Mouse (Mus musculus) stomach, postnatal 0 days (tissue): ENCODE measurements around the gene Olfr1417. TPM values are rescaled to one million over a fixed set of nuclear protein-coding genes. Genes with fewer than 3 reads are reported as not detected.

Source experiments
- ATAC-seq: fragments of 200-750 bp; cut with Nextera tagmentation; 2 replicates; pipeline ENCODE4 v1.8.0; 2017; ENCODE audit not compliant: low FRiP score, low TSS enrichment
- DNase-seq: peaks from one replicate; pipeline ENCODE4 v3.0.0-alpha.2; 2016; ENCODE audit warnings: low spot score
- H3K27ac ChIP-seq: fragments of 300-500 bp; sonication (generic); replicated peaks from 2 replicates; pipeline ENCODE4 v1.5.1; 2014; ENCODE audit warnings: mild to moderate bottlenecking, control low read depth
- H3K27me3 ChIP-seq: fragments of 300-500 bp; sonication (generic); 2 replicates; pipeline ENCODE4 v1.6.1; 2014; ENCODE audit warnings: low read length; ENCODE audit not compliant: control insufficient read depth, insufficient read depth
- H3K36me3 ChIP-seq: fragments of 300-500 bp; sonication (generic); 2 replicates; pipeline ENCODE4 v1.6.1; 2014; ENCODE audit warnings: low read length, mixed read lengths; ENCODE audit not compliant: control insufficient read depth, insufficient read depth
- H3K4me1 ChIP-seq: fragments of 300-500 bp; sonication (generic); replicated peaks from 2 replicates; pipeline ENCODE4 v1.6.1; 2014; ENCODE audit warnings: antibody characterized with exemption; ENCODE audit not compliant: control insufficient read depth, insufficient read depth
- H3K4me2 ChIP-seq: fragments of 300-500 bp; sonication (generic); replicated peaks from 2 replicates; pipeline ENCODE4 v1.6.1; 2014; ENCODE audit warnings: low read depth, mild to moderate bottlenecking, control low read depth, moderate library complexity
- H3K4me3 ChIP-seq: fragments of 300-500 bp; sonication (generic); 2 replicates; pipeline ENCODE4 v1.5.1; 2014; ENCODE audit warnings: low read depth, low read length, control low read depth
- H3K9ac ChIP-seq: fragments of 300-500 bp; sonication (generic); 2 replicates; pipeline ENCODE4 v1.6.1; 2014; ENCODE audit warnings: mild to moderate bottlenecking, low read length, control low read depth, mixed read lengths
- H3K9me3 ChIP-seq: fragments of 300-500 bp; sonication (generic); 2 replicates; pipeline ENCODE4 v1.6.1; 2016; ENCODE audit warnings: low read length; ENCODE audit not compliant: control insufficient read depth
- CTCF ChIP-seq: IDR thresholded peaks from 2 replicates; pipeline ENCODE4 v1.5.1; 2016; ENCODE audit warnings: antibody characterized with exemption, low read depth, mild to moderate bottlenecking, moderate library complexity
- EP300 ChIP-seq: optimal IDR thresholded peaks from 2 replicates; pipeline ENCODE3; 2016; ENCODE audit warnings: antibody characterized with exemption
- WGBS: fragments of 180-500 bp; shearing (Covaris S2); extraction: QIAGEN DNeasy Blood & Tissue Kit; methylation state at CpG from one replicate; pipeline ENCODE4 v1.1.7; 2014; 5-methylcytosine and 5-hydroxymethylcytosine counted together
- polyA plus RNA-seq: library from polyadenylated mRNA; unstranded; fragments of >200 nt; fragmentation: Nextera tagmentation; extraction: Ambion mirVana; gene quantifications from 2 replicates; pipeline ENCODE4 v1.2.1, GENCODE M21; 2015

Olfr1417 gene
- polyA plus RNA-seq, 1 experiment from 2014 or later, result not detected

DNA sequence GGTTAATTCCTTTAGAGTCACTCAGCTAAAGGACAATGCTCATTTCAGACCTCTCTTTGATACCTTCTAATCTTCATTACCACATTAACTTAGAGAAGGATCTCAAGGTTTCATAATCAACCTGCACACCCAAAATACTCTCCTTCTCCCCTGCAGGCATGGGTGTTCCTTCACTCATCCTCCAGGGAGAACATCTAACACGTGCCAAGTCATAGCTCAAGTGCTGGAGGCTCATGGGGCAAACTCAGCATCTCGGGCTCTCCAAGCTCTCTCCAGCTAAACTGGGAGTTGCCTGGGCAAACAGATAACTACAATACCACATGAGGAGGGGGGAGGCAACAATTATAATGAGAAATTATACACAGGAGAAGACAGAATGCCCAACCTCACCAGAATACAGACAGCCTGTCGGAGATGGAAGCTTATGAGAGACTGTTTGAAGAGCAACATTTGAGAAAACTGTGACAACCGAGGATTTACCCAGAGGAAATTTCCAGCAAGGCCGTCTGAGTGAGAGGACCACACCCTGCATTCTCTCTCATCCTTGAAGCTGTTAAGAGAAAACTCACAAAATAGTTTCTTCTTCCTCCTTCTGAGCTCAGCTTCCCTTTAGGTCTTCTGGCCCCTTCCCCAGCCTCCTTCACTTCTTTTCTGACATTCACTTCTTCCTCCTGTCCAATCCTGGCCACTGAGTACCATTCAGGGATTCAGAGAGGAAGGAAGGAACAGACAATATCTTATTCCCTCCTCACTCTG, 28.8 kb downstream of the Olfr1417 start:
- 52% methylated on average over 5 of the region's 5 CpGs for WGBS

DNA sequence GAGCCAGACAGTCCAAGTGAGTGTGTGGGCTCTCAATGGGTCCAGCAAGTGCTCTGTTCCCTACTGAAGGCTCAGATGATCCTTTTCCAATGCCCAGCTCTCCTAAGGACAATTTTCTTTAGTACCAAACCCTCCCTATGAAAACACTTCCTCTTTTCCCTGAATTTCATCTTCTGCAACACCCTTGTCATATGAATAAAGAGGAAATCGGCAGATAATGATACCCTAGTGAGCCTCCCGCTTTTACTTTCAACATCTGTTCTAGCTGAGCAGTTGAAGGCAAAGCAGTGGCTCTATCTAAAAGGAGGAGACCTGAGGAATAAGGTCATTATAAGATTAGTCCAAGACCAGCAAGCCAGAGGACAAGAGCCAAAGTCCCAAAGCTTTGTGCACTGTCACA, 30.6 kb downstream of the Olfr1417 start:
- no peaks in the 10 kb centered on the region for H3K9me3 ChIP-seq
- H3K27me3 ChIP-seq, result no peaks in the 10 kb centered on the region
- 83% methylated on average over 2 of the region's 2 CpGs for WGBS
- H3K4me2 ChIP-seq, result no peak overlapping the region
- ATAC-seq (no peak), DNase-seq (no peak)
- H3K9ac ChIP-seq, result no peak overlapping the region
- H3K4me1 ChIP-seq, result peaks cover 7% of the 10 kb centered on the region; the same call in 1 of the 2 replicates
- H3K4me3 ChIP-seq, result no peak overlapping the region
- no peaks in the 10 kb centered on the region for H3K36me3 ChIP-seq
- no peak for TF ChIP-seq EP300
- TF ChIP-seq CTCF, result no peak
- H3K27ac ChIP-seq, result no peak overlapping the region

More for the DNA sequence above, 28.8 kb downstream of the Olfr1417 start:
- no peak for DNase-seq
- Histone ChIP-seq H3K4me1 (peaks cover 9% of the 10 kb centered on the region; the same call in 1 of the 2 replicates), H3K9me3 (no peaks in the 10 kb centered on the region), H3K4me3 (no peak overlapping the region), H3K36me3 (no peaks in the 10 kb centered on the region), H3K27me3 (no peaks in the 10 kb centered on the region), H3K4me2 (no peak overlapping the region), H3K9ac (no peak overlapping the region), H3K27ac (no peak overlapping the region)
- no peak for ATAC-seq
- TF ChIP-seq EP300 (no peak), CTCF (no peak)

DNA sequence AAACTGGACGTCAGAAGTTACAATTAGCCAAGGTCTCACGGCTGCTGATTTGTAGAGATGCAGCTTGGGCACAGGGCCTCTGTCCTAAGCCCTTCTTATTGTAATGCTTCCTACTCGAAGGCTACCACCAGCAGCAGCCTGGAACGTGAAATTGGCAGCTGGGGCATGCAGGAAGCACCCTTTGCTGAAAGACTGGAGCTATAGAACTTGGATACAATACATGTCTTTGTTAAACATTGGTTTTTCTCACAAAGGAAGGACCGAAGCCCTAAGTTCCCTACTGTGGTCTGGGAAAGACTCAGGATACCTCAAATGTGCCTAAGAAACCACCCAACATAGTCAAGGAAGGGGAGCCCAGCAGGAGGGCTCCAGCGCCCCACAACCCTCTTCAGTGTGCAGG, 31.2 kb downstream of the Olfr1417 start:
- peaks cover 4% of the 10 kb centered on the region; the same call in 1 of the 2 replicates for H3K4me1 ChIP-seq
- H3K9ac ChIP-seq, result no peak overlapping the region
- H3K4me2 ChIP-seq, result no peak overlapping the region
- no peaks in the 10 kb centered on the region for H3K9me3 ChIP-seq
- WGBS, result 68% methylated on average over 6 of the region's 6 CpGs
- ATAC-seq, result no peak
- no peaks in the 10 kb centered on the region for H3K36me3 ChIP-seq
- no peak overlapping the region for H3K27ac ChIP-seq
- no peak for TF ChIP-seq CTCF
- no peak for TF ChIP-seq EP300
- no peak for DNase-seq
- H3K4me3 ChIP-seq, result no peak overlapping the region
- H3K27me3 ChIP-seq, result no peaks in the 10 kb centered on the region

DNA sequence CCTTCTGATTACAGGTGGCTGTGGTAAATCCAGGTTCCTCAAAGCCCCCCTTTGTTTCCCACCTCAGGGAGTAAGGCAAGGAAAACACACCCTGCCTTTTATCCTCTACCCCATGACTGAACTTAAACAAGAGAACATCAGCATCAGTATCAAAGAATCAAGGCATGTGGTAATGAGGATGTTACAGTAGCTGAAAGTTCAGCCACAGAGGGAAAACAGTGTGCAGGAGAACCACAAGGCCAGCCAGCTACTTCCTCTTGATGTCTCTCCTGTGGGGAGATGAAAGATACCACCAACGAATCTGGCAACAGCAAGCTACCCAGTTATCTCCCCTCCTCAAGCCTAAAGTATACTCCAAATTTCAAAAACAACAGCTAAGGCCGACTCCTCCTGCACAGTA, 31.8 kb downstream of the Olfr1417 start:
- Histone ChIP-seq H3K9ac (no peak overlapping the region), H3K36me3 (no peaks in the 10 kb centered on the region), H3K9me3 (no peaks in the 10 kb centered on the region), H3K27ac (no peak overlapping the region), H3K27me3 (no peaks in the 10 kb centered on the region), H3K4me3 (no peak overlapping the region), H3K4me2 (no peak overlapping the region), H3K4me1 (peaks cover 4% of the 10 kb centered on the region; the same call in 1 of the 2 replicates)
- DNase-seq (no peak), ATAC-seq (no peak)
- TF ChIP-seq CTCF (no peak), EP300 (no peak)
- 55% methylated on average over 2 of the region's 2 CpGs for WGBS

DNA sequence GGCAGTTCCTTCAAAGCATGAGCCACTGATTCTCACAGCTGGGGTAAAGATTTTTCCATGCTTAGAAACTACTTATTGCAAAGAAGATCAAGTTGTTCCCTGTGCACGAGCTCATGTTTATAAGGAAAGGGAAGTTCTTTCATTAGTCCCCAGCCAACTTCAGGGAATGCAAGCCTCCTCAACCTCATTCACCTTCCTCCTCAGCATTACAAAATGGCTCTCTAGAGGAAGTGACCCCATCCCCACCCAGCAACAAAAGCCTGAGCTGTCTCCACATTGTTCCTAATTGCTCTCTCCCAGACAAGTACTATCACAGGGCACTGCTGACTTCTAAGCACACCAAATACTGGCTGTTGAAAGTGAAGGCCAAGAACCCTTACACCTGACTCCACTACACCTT, 34.6 kb downstream of the Olfr1417 start:
- Histone ChIP-seq H3K4me1 (no peaks in the 10 kb centered on the region), H3K27me3 (no peaks in the 10 kb centered on the region), H3K9me3 (no peaks in the 10 kb centered on the region), H3K9ac (no peak overlapping the region), H3K4me3 (no peak overlapping the region), H3K27ac (0 out of 2 replicates have a peak overlapping the region, but pooled peaks have one; percentile 4), H3K4me2 (no peak overlapping the region), H3K36me3 (no peaks in the 10 kb centered on the region)
- WGBS, result 55% methylated on average over 1 of the region's 1 CpGs
- DNase-seq (no peak), ATAC-seq (no peak)
- TF ChIP-seq EP300 (no peak), CTCF (no peak)
